Mouse (Mus musculus): ENCODE measurements at regions not wholly inside any gene's neighbourhood (a gene's known extent, or its start where the extent isn't known, plus 50 kb on each side); places are given as distances from the start of the nearest gene placed in this dataset.
"Not testable (repeated sequence)": the region's sequence is repeated elsewhere in the genome, so short reads cannot be mapped to it uniquely, and the experiment has no call there.

DNA sequence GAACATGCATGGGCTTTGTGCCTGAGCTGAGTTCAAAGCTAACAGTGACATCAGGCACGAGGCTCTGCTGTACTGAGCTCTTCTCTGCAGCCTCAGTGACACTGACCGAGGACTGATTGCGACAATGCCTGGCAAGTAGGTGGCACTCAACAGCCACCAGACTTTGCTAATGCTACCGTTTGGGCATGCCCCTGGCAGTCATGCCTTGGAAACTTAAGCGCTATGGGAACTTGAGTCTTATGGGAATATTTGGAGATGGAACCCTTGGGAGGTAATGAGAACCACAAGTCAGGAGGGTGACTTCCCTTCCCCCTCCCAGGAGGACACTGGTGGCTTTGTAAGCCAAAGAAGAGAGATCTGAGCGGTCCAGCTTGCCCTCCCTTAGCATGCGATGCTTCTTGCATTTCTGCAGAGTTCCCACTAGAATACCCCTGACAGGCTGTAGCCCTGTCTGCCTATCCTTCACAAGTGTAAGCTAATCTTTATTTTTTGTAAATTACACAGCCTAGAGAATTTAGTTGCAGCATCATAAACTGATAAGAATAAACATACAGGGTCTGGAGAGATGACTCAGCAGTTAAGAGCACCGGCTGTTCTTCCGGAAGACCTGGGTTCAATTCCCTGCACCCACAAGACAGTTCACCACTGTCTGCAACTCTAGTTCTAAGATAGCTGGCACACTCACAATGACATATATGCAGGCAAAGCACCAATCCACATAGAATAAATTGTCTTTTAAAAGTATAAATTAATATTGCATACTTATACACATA lies 86.4 kb upstream of the Commd3 start:
- Histone ChIP-seq H3K27me3 (no peaks in the 10 kb centered on the region), H3K9ac (no peak overlapping the region), H3K4me3 (replicated peaks) (no peak overlapping the region), H3K27ac (replicated peaks) (no peak overlapping the region), H3K9me3 (replicated peaks) (no peaks in the 10 kb centered on the region), H3K36me3 (replicated peaks) (no peaks in the 10 kb centered on the region), H3K4me1 (replicated peaks) (peaks cover 7% of the 10 kb centered on the region; the same call in 1 of the 2 replicates), H3K4me2 (no peak overlapping the region; the same call in 1 of the 2 replicates)
- 23% methylated on average over 9 of the region's 9 CpGs for WGBS (ENCODE audit: insufficient replicate concordance)
- peak; percentile 53; the same call in 1 of the 2 replicates for ATAC-seq (ENCODE audit: insufficient read depth)

DNA sequence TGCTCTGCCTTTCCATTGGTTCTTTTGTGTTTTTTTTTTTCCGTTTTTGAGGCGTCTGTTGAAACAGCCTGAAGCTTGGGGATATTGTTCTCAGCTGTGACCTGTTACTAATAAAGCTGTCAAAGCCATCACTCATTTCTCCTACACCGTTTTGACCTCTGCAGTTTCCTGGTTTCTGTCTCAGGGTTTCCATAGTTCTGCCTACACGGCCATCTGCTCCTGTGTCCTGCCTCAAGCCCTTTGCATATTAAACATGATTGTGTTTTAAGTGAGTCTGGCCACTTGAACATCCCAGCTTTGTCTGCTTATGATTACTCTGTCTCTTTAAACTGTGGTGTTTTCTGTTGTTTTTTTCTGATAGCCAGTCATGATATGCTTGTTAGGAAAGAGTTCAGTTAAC lies 114.1 kb upstream of the Commd3 start:
- H3K36me3 ChIP-seq (replicated peaks), result no peaks in the 10 kb centered on the region
- no peaks in the 10 kb centered on the region for H3K9me3 ChIP-seq (replicated peaks)
- H3K4me1 ChIP-seq (replicated peaks), result no peaks in the 10 kb centered on the region
- ATAC-seq (ENCODE audit: insufficient read depth), result no peak
- 28% methylated on average over 4 of the region's 4 CpGs for WGBS (ENCODE audit: insufficient replicate concordance)
- no peak overlapping the region for H3K9ac ChIP-seq
- no peak overlapping the region for H3K4me3 ChIP-seq (replicated peaks)
- H3K4me2 ChIP-seq, result no peak overlapping the region
- no peaks in the 10 kb centered on the region for H3K27me3 ChIP-seq
- H3K27ac ChIP-seq (replicated peaks), result no peak overlapping the region

DNA sequence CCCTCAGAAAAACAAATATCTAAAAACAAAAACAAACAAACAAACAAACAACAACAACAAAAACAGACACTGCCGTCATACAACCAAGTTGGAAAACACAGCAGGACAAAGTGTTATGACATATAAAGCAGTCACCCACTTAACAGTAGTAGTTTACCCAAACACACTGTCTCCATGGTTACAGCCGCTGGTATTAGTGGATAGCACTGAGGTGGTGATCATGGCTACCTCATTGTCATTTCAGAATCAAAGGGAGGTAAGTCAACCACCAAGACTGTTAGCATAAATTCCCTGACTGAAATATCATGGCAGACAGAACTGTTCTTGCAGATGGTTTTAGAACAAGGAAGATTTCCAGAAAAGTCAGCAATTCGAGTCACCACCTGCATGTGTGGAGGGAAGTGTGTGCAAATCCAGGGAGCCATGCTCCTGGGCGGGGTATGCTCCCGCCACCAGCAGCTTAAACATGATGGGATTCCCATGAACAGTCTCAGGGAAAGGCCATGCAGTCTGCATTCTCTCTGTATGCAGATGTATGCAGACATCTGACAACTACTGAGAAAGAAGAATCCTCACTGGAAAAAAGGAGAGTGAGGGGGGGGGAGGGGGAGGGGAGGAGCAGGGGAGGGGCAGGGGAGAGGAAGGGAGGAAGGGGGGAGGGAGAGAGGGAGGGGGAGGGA lies 124.1 kb upstream of the Commd3 start:
- Histone ChIP-seq H3K27me3 (no peaks in the 10 kb centered on the region), H3K27ac (replicated peaks) (no peak overlapping the region), H3K36me3 (replicated peaks) (no peaks in the 10 kb centered on the region), H3K4me2 (no peak overlapping the region), H3K4me3 (replicated peaks) (no peak overlapping the region), H3K9me3 (replicated peaks) (no peaks in the 10 kb centered on the region), H3K4me1 (replicated peaks) (no peaks in the 10 kb centered on the region), H3K9ac (no peak overlapping the region)
- ATAC-seq (ENCODE audit: insufficient read depth), result no peak
- WGBS (ENCODE audit: insufficient replicate concordance), result 55% methylated on average over 5 of the region's 5 CpGs

DNA sequence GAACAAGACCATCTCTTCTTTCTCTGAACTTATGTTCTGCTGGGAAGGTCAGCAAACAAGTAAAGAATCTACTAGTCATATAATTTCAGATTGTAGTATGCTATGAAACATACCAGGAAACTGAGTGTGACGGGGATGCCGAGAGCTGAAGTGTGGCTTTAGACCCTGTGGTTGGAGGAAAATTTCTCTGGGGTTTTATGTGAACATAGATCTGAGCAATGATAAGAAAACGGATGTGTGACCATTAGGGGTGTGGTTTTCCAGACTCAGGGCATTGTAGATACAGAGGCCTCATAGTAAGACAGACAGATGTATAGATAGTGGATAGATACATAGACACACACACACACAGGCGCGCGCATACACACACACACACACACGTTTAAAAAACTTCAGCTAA lies 131.8 kb upstream of the Dnajc1 start:
- no peak for ATAC-seq (ENCODE audit: insufficient read depth)
- H3K27ac ChIP-seq (replicated peaks), result no peak overlapping the region
- no peaks in the 10 kb centered on the region for H3K27me3 ChIP-seq
- no peak overlapping the region for H3K9ac ChIP-seq
- H3K36me3 ChIP-seq (replicated peaks), result no peaks in the 10 kb centered on the region
- no peak overlapping the region for H3K4me3 ChIP-seq (replicated peaks)
- no peaks in the 10 kb centered on the region for H3K9me3 ChIP-seq (replicated peaks)
- WGBS (ENCODE audit: insufficient replicate concordance), result 32% methylated on average over 7 of the region's 7 CpGs
- no peak overlapping the region for H3K4me2 ChIP-seq
- H3K4me1 ChIP-seq (replicated peaks), result no peaks in the 10 kb centered on the region

DNA sequence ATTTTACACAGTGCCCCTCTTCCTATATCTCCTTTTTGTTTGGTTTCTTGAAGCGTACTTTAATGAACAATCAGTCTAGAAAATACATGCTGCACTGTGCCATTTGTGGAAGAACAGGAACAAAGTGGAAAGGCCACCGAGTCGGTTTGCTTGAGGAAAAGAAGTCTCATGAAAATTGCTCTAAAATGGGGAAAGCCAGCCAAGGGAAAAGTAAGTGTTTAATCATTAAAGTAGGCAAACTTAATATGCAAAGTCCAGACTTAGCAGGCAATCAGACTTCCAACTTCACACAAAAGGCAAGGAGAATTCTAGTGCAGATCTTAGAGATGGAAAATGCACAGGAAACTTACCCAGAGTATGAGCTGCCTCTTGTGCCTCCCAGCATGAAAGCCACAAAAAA lies 131.3 kb upstream of the Dnajc1 start:
- H3K27ac ChIP-seq (replicated peaks), result no peak overlapping the region
- no peaks in the 10 kb centered on the region for H3K4me1 ChIP-seq (replicated peaks)
- no peaks in the 10 kb centered on the region for H3K27me3 ChIP-seq
- no peaks in the 10 kb centered on the region for H3K36me3 ChIP-seq (replicated peaks)
- H3K9ac ChIP-seq, result no peak overlapping the region
- WGBS (ENCODE audit: insufficient replicate concordance), result 42% methylated on average over 3 of the region's 3 CpGs
- H3K9me3 ChIP-seq (replicated peaks), result no peaks in the 10 kb centered on the region
- no peak overlapping the region for H3K4me3 ChIP-seq (replicated peaks)
- H3K4me2 ChIP-seq, result no peak overlapping the region
- no peak for ATAC-seq (ENCODE audit: insufficient read depth)

DNA sequence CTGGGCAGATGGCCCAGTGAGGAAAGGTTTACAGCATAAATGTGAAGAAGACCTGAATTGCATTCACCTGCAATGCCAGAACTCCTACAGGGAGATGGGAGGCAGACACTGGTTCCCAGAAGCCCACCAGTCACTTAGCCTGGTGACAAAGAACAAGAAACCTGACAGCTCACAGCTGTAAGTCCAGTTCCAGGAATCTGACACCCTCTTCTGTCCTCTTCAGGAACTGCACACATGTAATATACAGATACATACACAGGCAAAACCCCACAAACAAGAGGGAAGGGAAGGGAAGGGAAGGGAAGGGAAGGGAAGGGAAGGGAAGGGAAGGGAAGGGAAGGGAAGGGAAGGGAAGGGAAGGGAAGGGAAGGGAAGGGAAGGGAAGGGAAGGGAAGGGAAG lies 120.8 kb upstream of the Dnajc1 start:
- no peak overlapping the region for H3K4me3 ChIP-seq (replicated peaks)
- no peak overlapping the region for H3K27ac ChIP-seq (replicated peaks)
- ATAC-seq (ENCODE audit: insufficient read depth), result no peak
- no peak overlapping the region for H3K9ac ChIP-seq
- H3K9me3 ChIP-seq (replicated peaks), result no peaks in the 10 kb centered on the region
- no peaks in the 10 kb centered on the region for H3K36me3 ChIP-seq (replicated peaks)
- H3K4me2 ChIP-seq, result no peak overlapping the region
- no peaks in the 10 kb centered on the region for H3K27me3 ChIP-seq
- no peaks in the 10 kb centered on the region for H3K4me1 ChIP-seq (replicated peaks)

DNA sequence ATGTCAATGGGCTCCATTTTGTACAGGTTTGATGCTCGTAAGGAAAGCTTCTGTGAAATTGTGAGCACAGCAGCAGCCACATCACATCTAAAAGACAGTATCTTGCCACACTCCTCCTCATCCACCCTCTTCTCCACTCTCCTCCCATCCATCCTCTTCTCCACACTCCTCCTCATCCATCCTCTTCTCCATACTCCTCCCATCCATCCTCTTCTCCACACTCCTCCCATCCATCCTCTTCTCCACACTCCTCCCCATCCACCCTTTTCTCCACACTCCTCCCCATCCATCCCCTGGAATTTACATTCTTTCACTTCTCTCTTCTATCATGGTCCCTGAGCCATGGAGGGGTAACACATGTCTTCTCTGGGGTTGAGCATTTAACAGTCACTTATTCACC lies 116.7 kb upstream of the Dnajc1 start:
- Histone ChIP-seq H3K4me3 (replicated peaks) (no peak overlapping the region), H3K27me3 (no peaks in the 10 kb centered on the region), H3K9me3 (replicated peaks) (no peaks in the 10 kb centered on the region), H3K9ac (no peak overlapping the region), H3K27ac (replicated peaks) (no peak overlapping the region), H3K4me2 (no peak overlapping the region), H3K36me3 (replicated peaks) (no peaks in the 10 kb centered on the region), H3K4me1 (replicated peaks) (no peaks in the 10 kb centered on the region)
- 59% methylated on average over 1 of the region's 1 CpGs for WGBS (ENCODE audit: insufficient replicate concordance)
- no peak for ATAC-seq (ENCODE audit: insufficient read depth)

DNA sequence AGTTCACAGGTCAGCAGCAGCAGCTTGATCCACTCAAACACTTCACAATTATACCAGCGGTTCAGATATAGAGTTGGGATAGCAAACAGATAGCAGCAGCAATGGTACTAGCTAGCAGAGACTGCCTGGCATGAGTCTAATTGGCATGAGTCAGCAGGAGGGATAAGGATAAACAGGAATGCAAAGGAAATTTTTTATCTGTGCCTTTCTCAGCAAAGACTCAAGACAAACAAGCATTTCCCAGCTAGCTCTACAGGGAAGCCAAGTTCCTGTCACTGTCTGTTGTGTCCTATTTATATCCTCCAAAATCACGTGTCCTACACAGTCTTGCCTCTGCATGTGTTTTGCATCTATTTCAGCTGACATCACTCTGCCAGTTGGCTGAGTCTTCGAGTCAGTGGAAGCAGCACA lies 80.7 kb upstream of the Dnajc1 start:
- H3K4me1 ChIP-seq (replicated peaks), result no peaks in the 10 kb centered on the region
- no peaks in the 10 kb centered on the region for H3K27me3 ChIP-seq
- no peak overlapping the region for H3K27ac ChIP-seq (replicated peaks)
- no peak overlapping the region for H3K4me2 ChIP-seq
- H3K4me3 ChIP-seq (replicated peaks), result no peak overlapping the region
- no peaks in the 10 kb centered on the region for H3K9me3 ChIP-seq (replicated peaks)
- no peaks in the 10 kb centered on the region for H3K36me3 ChIP-seq (replicated peaks)
- 24% methylated on average over 3 of the region's 3 CpGs for WGBS (ENCODE audit: insufficient replicate concordance)
- H3K9ac ChIP-seq, result no peak overlapping the region
- ATAC-seq (ENCODE audit: insufficient read depth), result 0 out of 2 replicates have a peak, but pooled peaks have one; percentile 9

DNA sequence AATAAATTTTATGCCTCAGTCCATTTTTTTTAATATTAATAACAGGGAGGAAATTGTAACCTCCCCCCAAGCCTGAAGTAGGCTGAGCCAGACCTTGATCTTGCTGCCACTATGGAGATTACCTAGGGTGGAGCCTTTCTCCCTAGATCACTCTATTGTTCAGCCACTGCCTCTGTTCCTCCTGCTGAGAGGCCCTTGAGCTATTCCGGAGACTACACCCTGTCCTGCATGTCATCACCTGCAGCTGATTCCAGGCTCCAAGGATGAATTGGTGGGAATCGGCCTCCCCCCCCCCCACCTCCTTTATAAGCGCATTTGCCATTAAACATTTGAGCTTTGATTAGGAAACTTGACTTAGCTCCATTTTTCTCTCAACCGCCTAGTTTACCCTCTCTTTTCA lies 68.3 kb upstream of the Dnajc1 start:
- H3K4me1 ChIP-seq (replicated peaks), result no peaks in the 10 kb centered on the region
- H3K9ac ChIP-seq, result no peak overlapping the region
- H3K4me2 ChIP-seq, result no peak overlapping the region
- H3K4me3 ChIP-seq (replicated peaks), result no peak overlapping the region
- H3K27me3 ChIP-seq, result no peaks in the 10 kb centered on the region
- WGBS (ENCODE audit: insufficient replicate concordance), result 60% methylated on average over 4 of the region's 4 CpGs
- ATAC-seq (ENCODE audit: insufficient read depth), result no peak
- H3K36me3 ChIP-seq (replicated peaks), result no peaks in the 10 kb centered on the region
- H3K27ac ChIP-seq (replicated peaks), result no peak overlapping the region
- no peaks in the 10 kb centered on the region for H3K9me3 ChIP-seq (replicated peaks)

DNA sequence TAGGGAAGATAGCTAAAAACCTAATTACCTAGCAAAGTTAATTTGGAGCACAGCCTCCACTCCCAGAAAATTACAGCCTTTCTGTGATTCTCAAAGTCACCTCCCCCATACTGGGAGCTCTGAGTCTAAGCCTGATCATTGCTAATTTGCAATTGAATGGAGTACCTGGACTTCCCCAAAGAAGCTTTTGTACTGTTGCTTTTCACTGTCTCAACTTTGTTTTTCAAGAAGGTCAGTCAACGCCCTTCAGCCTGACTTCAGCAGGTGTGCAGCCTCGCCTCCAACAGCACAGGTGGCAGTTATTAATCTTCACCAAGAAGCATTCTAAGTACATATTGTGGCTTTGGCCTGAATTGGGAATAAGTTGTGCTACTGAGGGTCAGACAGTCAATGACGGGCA lies 67.7 kb upstream of the Dnajc1 start:
- not testable (repeated sequence) for H3K9me3 ChIP-seq (replicated peaks); H3K4me1 ChIP-seq (replicated peaks); H3K27me3 ChIP-seq; ATAC-seq (ENCODE audit: insufficient read depth); H3K4me3 ChIP-seq (replicated peaks); H3K9ac ChIP-seq; H3K36me3 ChIP-seq (replicated peaks); H3K27ac ChIP-seq (replicated peaks); H3K4me2 ChIP-seq
- 64% methylated on average over 3 of the region's 3 CpGs for WGBS (ENCODE audit: insufficient replicate concordance)

DNA sequence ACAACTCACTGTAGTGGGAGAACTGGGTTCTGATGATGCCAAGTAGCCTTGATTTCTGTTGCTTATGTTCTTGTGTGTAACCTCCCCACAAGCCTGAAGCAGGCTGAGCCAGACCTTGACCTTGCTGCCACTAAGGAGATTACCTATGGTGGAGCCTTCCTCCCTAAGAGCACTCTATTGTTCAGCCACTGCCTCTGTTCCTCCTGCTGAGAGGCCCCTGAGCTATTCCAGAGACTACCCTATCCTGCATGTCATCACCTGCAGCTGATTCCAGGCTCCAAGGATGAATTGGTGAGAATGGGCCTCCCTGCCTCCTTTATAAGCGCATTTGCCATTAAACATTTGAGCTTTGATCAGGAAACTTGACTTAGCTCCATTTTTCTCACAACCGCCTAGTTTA lies 60.8 kb upstream of the Dnajc1 start:
- H3K36me3 ChIP-seq (replicated peaks); H3K27me3 ChIP-seq; H3K4me2 ChIP-seq; ATAC-seq (ENCODE audit: insufficient read depth); H3K9me3 ChIP-seq (replicated peaks); H3K4me1 ChIP-seq (replicated peaks); H3K9ac ChIP-seq; H3K27ac ChIP-seq (replicated peaks); H3K4me3 ChIP-seq (replicated peaks): not testable (repeated sequence)
- 36% methylated on average over 2 of the region's 2 CpGs for WGBS (ENCODE audit: insufficient replicate concordance)

DNA sequence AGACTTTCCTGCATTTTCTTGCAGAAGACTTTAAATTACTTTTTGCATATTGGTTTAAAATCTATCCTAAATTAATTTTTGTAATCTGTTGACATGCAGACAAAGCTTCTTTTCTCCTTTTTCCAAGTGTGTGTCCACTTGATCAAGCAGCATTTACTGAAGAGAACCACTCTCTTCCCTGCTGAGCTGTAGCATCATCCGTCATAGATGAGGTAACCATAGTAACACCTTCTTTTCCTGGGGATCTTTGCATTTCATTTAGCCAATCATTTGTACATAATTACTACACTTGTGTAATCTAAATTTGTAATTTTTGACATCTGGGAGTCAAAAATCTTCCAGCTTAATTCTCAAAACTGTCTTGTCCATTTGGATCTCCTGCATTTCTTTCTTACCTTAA lies 53.2 kb upstream of the Dnajc1 start:
- Histone ChIP-seq H3K36me3 (replicated peaks) (no peaks in the 10 kb centered on the region), H3K27ac (replicated peaks) (no peak overlapping the region), H3K4me3 (replicated peaks) (no peak overlapping the region), H3K9ac (no peak overlapping the region), H3K27me3 (no peaks in the 10 kb centered on the region), H3K4me1 (replicated peaks) (no peaks in the 10 kb centered on the region), H3K9me3 (replicated peaks) (no peaks in the 10 kb centered on the region), H3K4me2 (no peak overlapping the region)
- 49% methylated on average over 1 of the region's 1 CpGs for WGBS (ENCODE audit: insufficient replicate concordance)
- ATAC-seq (ENCODE audit: insufficient read depth), result no peak
